Mouse (Mus musculus): ENCODE measurements around the gene Olfr630. TPM values are rescaled to one million over a fixed set of nuclear protein-coding genes. Genes with fewer than 3 reads are reported as not detected.

Olfr630 gene
- polyA plus RNA-seq, 1 experiment from 2014 or later = not detected

GRCm38 (mm10) chr7:103714371-103714770, 42.8 kb downstream of the Olfr630 start, which contains the start of gene Olfr243:
Olfr243 (plus strand) TSS chr7:103714671.
- Histone ChIP-seq H3K27me3 (no peaks in the 10 kb centered on the region), H3K27ac (replicated peaks) (no peak within 1 kb of the TSS), H3K36me3 (no peaks in the 10 kb centered on the region), H3K4me3 (replicated peaks) (no peak within 1 kb of the TSS), H3K9ac (no peak within 1 kb of the TSS), H3K4me1 (no peaks in the 10 kb centered on the region), H3K4me2 (replicated peaks) (no peak within 1 kb of the TSS), H3K9me3 (replicated peaks) (no peaks in the 10 kb centered on the region)
- ATAC-seq (ENCODE audit: insufficient number of reproducible peaks, low FRiP score, low TSS enrichment, low read depth) = no peak

GRCm38 (mm10) chr7:103712024-103712423, 45.1 kb downstream of the Olfr630 start:
- WGBS = 36% methylated on average over 2 of the region's 2 CpGs
- no peaks in the 10 kb centered on the region for H3K36me3 ChIP-seq
- H3K9ac ChIP-seq = no peak overlapping the region

More at GRCm38 (mm10) chr7:103712024-103712423, 45.1 kb downstream of the Olfr630 start:
- H3K27me3 ChIP-seq = no peaks in the 10 kb centered on the region
- no peaks in the 10 kb centered on the region for H3K9me3 ChIP-seq (replicated peaks)
- H3K27ac ChIP-seq (replicated peaks) = no peak overlapping the region
- no peak overlapping the region for H3K4me3 ChIP-seq (replicated peaks)
- no peaks in the 10 kb centered on the region for H3K4me1 ChIP-seq
- H3K4me2 ChIP-seq (replicated peaks) = no peak overlapping the region
- ATAC-seq (ENCODE audit: insufficient number of reproducible peaks, low FRiP score, low TSS enrichment, low read depth) = no peak

Other genes with a start within 250 kb of the Olfr630 start
- gene Olfr610, start 245.2 kb downstream of the Olfr630 start, polyA plus RNA-seq (2015; fragmentation: Nextera tagmentation; extraction: Ambion mirVana) = 0.28 TPM in 1 of 2 replicates, not detected in the other
- gene Olfr611, start 236.5 kb downstream of the Olfr630 start, polyA plus RNA-seq (2015; fragmentation: Nextera tagmentation; extraction: Ambion mirVana) = not detected in 2 replicates
- gene Olfr612, start 214.6 kb downstream of the Olfr630 start, polyA plus RNA-seq (2015; fragmentation: Nextera tagmentation; extraction: Ambion mirVana) = 0.26 and 0.27 TPM in 2 replicates
- gene Olfr613, start 209.3 kb downstream of the Olfr630 start, polyA plus RNA-seq (2015; fragmentation: Nextera tagmentation; extraction: Ambion mirVana) = 0.08 and 0.11 TPM in 2 replicates
- 0.25 and 0.29 TPM in 2 replicates for gene Olfr615, start 201.3 kb downstream of the Olfr630 start, polyA plus RNA-seq (2015; fragmentation: Nextera tagmentation; extraction: Ambion mirVana)
- gene Olfr616, start 188.2 kb downstream of the Olfr630 start, polyA plus RNA-seq (2015; fragmentation: Nextera tagmentation; extraction: Ambion mirVana) = 0.11 TPM in 2 replicates
- gene Olfr617, start 184.3 kb downstream of the Olfr630 start, polyA plus RNA-seq (2015; fragmentation: Nextera tagmentation; extraction: Ambion mirVana) = not detected in 2 replicates
- gene Olfr618, start 167.2 kb downstream of the Olfr630 start, polyA plus RNA-seq (2015; fragmentation: Nextera tagmentation; extraction: Ambion mirVana) = 0.07 TPM in 1 of 2 replicates, not detected in the other
- 0.20 TPM in 1 of 2 replicates, not detected in the other for gene Olfr619, start 156.8 kb downstream of the Olfr630 start, polyA plus RNA-seq (2015; fragmentation: Nextera tagmentation; extraction: Ambion mirVana)
- gene Olfr620, start 144.8 kb downstream of the Olfr630 start, polyA plus RNA-seq (2015; fragmentation: Nextera tagmentation; extraction: Ambion mirVana) = 0.21 and 0.24 TPM in 2 replicates
- gene Olfr622, start 114.6 kb downstream of the Olfr630 start, polyA plus RNA-seq (2015; fragmentation: Nextera tagmentation; extraction: Ambion mirVana) = 0.29 and 0.68 TPM in 2 replicates
- not detected in 2 replicates for gene Olfr623, start 93.6 kb downstream of the Olfr630 start, polyA plus RNA-seq (2015; fragmentation: Nextera tagmentation; extraction: Ambion mirVana)
- 0.04 and 0.07 TPM in 2 replicates for gene Olfr624, start 86.1 kb downstream of the Olfr630 start, polyA plus RNA-seq (2015; fragmentation: Nextera tagmentation; extraction: Ambion mirVana)
- not detected in 2 replicates for gene Olfr625-ps1, start 74.6 kb downstream of the Olfr630 start, polyA plus RNA-seq (2015; fragmentation: Nextera tagmentation; extraction: Ambion mirVana)
- gene Olfr243, start 42.7 kb downstream of the Olfr630 start, polyA plus RNA-seq (2015; fragmentation: Nextera tagmentation; extraction: Ambion mirVana) = 0.17 TPM in 1 of 2 replicates, not detected in the other
- gene Olfr628, start 27.0 kb downstream of the Olfr630 start, polyA plus RNA-seq (2015; fragmentation: Nextera tagmentation; extraction: Ambion mirVana) = not detected in 2 replicates
- 0.09 TPM in 1 of 2 replicates, not detected in the other for gene Olfr629, start 12.4 kb downstream of the Olfr630 start, polyA plus RNA-seq (2015; fragmentation: Nextera tagmentation; extraction: Ambion mirVana)
- gene Olfr69, start 14.3 kb upstream of the Olfr630 start, polyA plus RNA-seq (2015; fragmentation: Nextera tagmentation; extraction: Ambion mirVana) = 0.25 and 0.43 TPM in 2 replicates
- gene Olfr68, start 22.4 kb upstream of the Olfr630 start, polyA plus RNA-seq (2015; fragmentation: Nextera tagmentation; extraction: Ambion mirVana) = 0.12 TPM in 1 of 2 replicates, not detected in the other
- gene Olfr67, start 34.5 kb upstream of the Olfr630 start, polyA plus RNA-seq (2015; fragmentation: Nextera tagmentation; extraction: Ambion mirVana) = not detected in 2 replicates
- 2,578 and 3,288 TPM in 2 replicates for gene Hbb-bt, start 56.7 kb upstream of the Olfr630 start, polyA plus RNA-seq (2015; fragmentation: Nextera tagmentation; extraction: Ambion mirVana)
- 7,493 and 10,028 TPM in 2 replicates for gene Hbb-bs, start 70.8 kb upstream of the Olfr630 start, polyA plus RNA-seq (2015; fragmentation: Nextera tagmentation; extraction: Ambion mirVana)
- not detected in 2 replicates for gene Hbb-bh2, start 83.2 kb upstream of the Olfr630 start, polyA plus RNA-seq (2015; fragmentation: Nextera tagmentation; extraction: Ambion mirVana)
- gene Hbb-bh1, start 85.8 kb upstream of the Olfr630 start, polyA plus RNA-seq (2015; fragmentation: Nextera tagmentation; extraction: Ambion mirVana) = 3.0 and 4.7 TPM in 2 replicates
- gene Hbb-y, start 95.9 kb upstream of the Olfr630 start, polyA plus RNA-seq (2015; fragmentation: Nextera tagmentation; extraction: Ambion mirVana) = 296 and 441 TPM in 2 replicates
- gene Olfr66, start 128.9 kb upstream of the Olfr630 start, polyA plus RNA-seq (2015; fragmentation: Nextera tagmentation; extraction: Ambion mirVana) = not detected in 2 replicates
- gene Olfr64, start 137.2 kb upstream of the Olfr630 start, polyA plus RNA-seq (2015; fragmentation: Nextera tagmentation; extraction: Ambion mirVana) = 0.04 and 0.11 TPM in 2 replicates
- 0.34 and 0.51 TPM in 2 replicates for gene Olfr65, start 146.2 kb upstream of the Olfr630 start, polyA plus RNA-seq (2015; fragmentation: Nextera tagmentation; extraction: Ambion mirVana)
- not detected in 2 replicates for gene Olfr631, start 171.5 kb upstream of the Olfr630 start, polyA plus RNA-seq (2015; fragmentation: Nextera tagmentation; extraction: Ambion mirVana)
- gene Olfr632, start 177.0 kb upstream of the Olfr630 start, polyA plus RNA-seq (2015; fragmentation: Nextera tagmentation; extraction: Ambion mirVana) = not detected in 2 replicates
- gene Olfr633, start 187.1 kb upstream of the Olfr630 start, polyA plus RNA-seq (2015; fragmentation: Nextera tagmentation; extraction: Ambion mirVana) = not detected in 2 replicates
- gene Olfr635, start 213.8 kb upstream of the Olfr630 start, polyA plus RNA-seq (2015; fragmentation: Nextera tagmentation; extraction: Ambion mirVana) = 0.07 TPM in 2 replicates
- not detected in 2 replicates for gene Olfr638, start 241.4 kb upstream of the Olfr630 start, polyA plus RNA-seq (2015; fragmentation: Nextera tagmentation; extraction: Ambion mirVana)